Mouse (Mus musculus): ENCODE results near the gene Dnah11.

- TF ChIP-seq POLR2A (IDR thresholded peaks at IDR 0.05; ENCODE audit: insufficient read length, low read depth) (no peak), USF1 (IDR thresholded peaks at IDR 0.05; ENCODE audit: low read depth) (no peak), MAX (IDR thresholded peaks at IDR 0.05; ENCODE audit: low read depth) (no peak), TCF12 (IDR thresholded peaks at IDR 0.05; ENCODE audit: insufficient read depth, poor library complexity, severe bottlenecking) (no peak), CEBPB (IDR thresholded peaks at IDR 0.05; ENCODE audit: insufficient read depth, poor library complexity, severe bottlenecking) (no peak), MYOG (IDR thresholded peaks at IDR 0.05; ENCODE audit: control insufficient read depth in 1 of 3, insufficient read depth in 1 of 3, insufficient read length in 2 of 3, low read depth in 2 of 3) (no peak), POLR2AphosphoS2 (IDR thresholded peaks at IDR 0.05; ENCODE audit: insufficient read length, low read depth) (no peak)
Observed at GRCm38 (mm10) chr12:118184731-118185130, 14.1 kb downstream of the Dnah11 start.

Data from myocyte (in vitro differentiated cells).